Mouse (Mus musculus) 416B (cell line): Measurements from ENCODE around the gene Cdh12.
"Not testable (repeated sequence)": the region's sequence is repeated elsewhere in the genome, so short reads cannot be mapped to it uniquely, and the experiment has no call there.

Experiments
- DNase-seq: peaks from one replicate; pipeline ENCODE4 v3.0.0; 2011; ENCODE audit warnings: low read depth

Cdh12 gene

GRCm38 (mm10) chr15:21109009-21109841, 660.2 kb downstream of the Cdh12 start:
- peak; percentile 1 for DNase-seq

DNA sequence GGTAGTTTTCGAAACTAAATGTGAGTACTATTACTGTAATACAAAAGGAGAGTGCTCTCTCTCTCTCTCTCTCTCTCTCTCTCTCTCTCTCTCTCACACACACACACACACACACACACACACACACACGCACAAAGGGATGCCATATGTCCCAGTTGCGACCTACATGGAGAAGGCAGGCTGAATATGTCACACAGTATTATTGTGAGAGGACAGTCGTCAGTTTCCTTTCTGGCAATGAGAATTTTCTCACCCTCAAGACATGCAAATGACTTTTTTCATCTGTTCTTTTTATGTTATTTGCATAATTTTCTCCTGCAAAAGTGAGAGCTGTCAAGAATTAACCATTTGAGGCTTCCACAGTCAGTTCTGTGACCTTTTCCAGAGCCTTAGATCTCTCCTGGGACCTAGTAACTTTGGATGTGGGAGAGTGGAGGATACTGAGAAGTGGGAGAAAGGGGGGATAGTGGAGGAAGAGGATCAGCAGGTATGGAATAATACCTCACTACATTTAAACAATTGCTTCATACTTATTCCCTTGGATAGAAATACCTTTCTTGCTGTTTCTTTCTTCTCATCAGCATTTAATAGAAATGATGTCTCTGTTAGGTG, 660.9 kb downstream of the Cdh12 start:
- DNase-seq: no peak

- no peak for DNase-seq
These were observed 662.0 kb downstream of the Cdh12 start for GRCm38 (mm10) chr15:21110874-21111603.

DNA sequence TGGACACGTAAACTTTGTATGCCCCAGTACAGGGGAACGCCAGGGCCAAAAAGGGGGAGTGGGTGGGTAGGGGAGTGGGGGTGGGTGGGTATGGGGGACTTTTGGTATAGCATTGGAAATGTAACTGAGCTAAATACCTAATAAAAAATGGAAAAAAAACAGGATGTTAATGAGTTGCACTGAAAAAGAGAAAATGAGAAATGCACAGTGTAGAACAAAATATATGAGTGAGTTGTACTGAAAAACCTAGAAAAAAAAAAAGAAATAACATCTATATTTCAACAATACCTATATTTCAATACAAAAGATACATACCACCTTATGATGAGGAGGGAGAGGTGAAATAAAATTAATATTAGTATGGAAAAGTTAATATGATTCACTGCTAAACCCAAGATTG, 665.7 kb downstream of the Cdh12 start:
- peak; percentile 24 for DNase-seq

GRCm38 (mm10) chr15:21130660-21131059, 681.6 kb downstream of the Cdh12 start:
- DNase-seq: no peak

DNA sequence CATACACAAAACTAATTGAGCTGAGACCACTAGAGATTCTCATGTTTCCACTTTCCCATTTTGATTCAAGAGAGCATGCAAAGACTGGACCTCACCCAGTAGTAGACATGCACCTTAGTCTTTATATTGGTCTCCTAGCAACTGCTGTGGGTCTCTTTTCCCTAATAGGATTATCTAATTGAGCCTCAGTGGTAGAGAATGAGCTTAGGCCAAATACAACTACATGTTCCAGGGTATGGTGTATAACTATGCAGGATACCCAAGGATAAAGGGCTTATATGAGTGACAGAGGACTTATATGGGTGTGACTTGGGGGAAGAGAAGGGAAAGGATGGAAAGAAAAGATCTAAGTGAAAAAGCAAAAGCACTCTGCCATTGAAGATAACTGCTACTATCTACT, 683.9 kb downstream of the Cdh12 start:
- no peak for DNase-seq

- no peak for DNase-seq
These were observed 697.8 kb downstream of the Cdh12 start for GRCm38 (mm10) chr15:21146896-21147295.

GRCm38 (mm10) chr15:21153602-21154001, 704.5 kb downstream of the Cdh12 start:
- DNase-seq: no peak

DNA sequence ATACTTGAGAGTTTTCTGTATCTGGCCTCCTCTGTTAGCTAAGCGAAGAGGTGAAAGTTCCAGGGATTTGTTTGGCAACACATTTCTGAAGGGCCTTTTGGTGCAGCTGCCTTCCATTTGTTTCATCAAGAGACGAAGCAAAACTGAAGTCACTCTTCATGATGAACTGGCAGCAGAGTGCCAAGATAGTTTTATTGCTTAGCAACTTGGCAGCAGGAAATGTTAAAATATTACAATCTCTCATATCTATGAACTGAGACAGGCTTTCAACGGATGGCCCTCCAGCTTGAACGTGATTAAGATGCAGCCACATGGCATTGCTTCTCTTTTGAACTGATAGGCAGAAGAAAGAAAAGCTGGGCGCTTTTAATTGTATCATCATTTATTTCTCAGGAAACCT, 730.7 kb downstream of the Cdh12 start:
- no peak for DNase-seq

DNA sequence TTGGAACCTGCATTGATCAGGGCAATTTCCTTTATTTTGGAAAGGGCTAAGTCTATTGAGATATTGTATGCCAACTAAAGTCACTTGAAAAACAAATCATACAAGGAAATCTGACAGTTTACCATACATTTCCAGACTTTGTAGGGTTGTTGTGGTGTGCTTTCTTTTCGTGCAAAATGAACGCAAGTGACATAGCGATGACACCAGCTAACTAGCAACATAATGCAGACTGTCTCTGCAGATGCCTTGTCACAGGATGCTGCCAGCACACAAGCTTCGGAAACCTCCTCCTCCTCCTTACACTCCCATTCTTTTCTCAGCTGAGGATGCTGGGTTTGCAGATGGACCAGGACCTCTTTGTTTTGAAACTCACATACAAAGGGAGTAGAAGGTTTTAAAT, 731.1 kb downstream of the Cdh12 start:
- DNase-seq: no peak

- no peak for DNase-seq
These were observed 736.7 kb downstream of the Cdh12 start for GRCm38 (mm10) chr15:21185799-21186198.

- not testable (repeated sequence) for DNase-seq
These were observed 761.0 kb downstream of the Cdh12 start for GRCm38 (mm10) chr15:21210089-21210488.

DNA sequence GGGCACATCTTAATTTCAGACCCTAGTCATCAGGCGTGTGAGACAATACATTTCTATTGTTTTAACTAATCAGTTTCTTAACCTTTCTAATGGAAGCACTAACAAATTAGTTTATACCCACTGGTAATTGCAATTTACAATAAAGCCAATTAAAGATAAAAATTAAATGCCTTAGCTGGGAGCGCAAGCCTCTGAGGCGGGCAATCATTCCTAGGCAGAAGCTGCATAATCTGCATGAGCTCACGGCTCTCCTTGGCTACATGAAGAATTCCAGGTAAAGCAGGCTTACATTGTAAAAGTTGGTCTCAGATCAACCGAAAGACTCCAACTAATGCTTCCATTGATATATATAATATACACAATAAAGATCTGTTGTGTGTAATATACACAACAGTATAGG, 773.9 kb downstream of the Cdh12 start:
- no peak for DNase-seq

DNA sequence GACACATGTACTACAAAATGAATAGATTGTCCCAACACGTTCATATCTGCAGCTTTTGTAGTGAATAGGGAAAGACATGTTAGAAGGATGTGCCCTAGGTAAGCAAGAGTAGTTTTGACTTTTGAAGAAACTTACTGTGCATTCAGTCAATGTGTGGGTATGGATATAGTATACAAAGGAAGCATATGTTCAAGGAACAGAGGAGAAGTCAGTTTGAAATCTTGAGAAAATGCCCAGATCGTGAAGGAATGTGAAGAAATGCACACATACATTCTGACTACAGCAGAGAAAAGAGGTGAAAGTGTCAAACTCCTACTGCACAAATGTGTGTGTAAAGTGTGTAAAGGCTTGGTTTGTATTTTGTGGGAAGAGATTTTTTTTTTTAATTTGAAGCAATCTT, 812.3 kb downstream of the Cdh12 start:
- DNase-seq: no peak

GRCm38 (mm10) chr15:21269856-21270255, 820.8 kb downstream of the Cdh12 start:
- no peak for DNase-seq

- no peak for DNase-seq
These were observed 848.0 kb downstream of the Cdh12 start for GRCm38 (mm10) chr15:21297051-21297450.

DNA sequence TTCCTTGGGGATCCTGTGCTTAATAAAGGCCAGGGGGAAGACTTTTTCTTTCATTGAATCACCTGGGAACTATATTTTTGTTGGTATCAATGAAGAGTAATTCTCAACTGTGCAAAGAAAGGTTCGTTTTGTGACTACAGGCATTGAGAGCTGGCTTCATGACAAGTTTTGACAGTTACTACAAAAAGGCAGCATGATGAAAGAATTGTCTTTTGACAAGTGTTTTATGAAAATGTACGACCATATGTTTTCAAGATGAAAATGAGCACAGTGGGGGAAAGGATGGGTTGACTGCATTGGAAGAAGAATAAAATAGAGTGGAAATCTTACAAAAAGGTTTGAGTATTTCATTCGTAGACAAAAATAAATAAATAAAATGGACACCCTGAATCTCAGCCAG, 866.4 kb downstream of the Cdh12 start:
- no peak for DNase-seq

DNA sequence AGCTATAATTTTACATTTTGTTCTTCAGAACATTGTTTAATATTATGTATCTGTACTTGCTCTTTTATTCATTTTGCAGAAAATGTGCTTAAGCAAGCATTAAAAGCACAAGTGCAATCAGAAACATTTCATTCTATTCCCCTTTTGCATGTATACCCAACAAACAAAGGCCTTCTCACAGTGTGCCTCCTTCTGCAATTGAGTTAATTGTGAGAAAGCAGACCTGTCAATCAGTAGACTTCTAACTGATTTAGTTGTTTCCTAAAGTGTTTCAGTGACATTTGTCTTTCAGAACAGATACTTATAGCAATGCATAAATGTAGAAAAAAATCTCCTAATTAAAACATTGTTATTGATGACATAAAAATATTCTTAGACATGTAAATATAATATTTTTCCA, 894.8 kb downstream of the Cdh12 start:
- DNase-seq: no peak

DNA sequence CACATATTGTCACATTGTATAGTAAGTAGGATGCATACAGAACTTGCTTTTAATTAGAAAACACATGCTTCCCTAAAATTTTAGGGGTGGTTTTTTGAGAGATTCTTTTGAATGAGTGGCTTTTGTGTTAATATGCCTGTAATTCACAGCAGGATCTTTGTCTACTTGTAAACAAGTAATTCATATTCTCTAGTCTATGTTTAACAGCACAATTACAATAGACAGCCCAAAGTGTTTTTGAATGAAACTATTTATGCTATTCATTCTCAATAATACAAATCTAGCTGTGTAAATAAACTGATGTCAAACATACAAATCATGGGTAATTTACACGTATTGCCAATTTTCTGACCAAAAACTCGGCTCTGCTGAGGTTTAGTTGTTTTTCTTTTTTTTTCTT, 895.3 kb downstream of the Cdh12 start:
- DNase-seq: no peak

GRCm38 (mm10) chr15:21344749-21345148, 895.7 kb downstream of the Cdh12 start:
- no peak for DNase-seq

GRCm38 (mm10) chr15:21355356-21356101, 906.5 kb downstream of the Cdh12 start:
- DNase-seq: no peak

DNA sequence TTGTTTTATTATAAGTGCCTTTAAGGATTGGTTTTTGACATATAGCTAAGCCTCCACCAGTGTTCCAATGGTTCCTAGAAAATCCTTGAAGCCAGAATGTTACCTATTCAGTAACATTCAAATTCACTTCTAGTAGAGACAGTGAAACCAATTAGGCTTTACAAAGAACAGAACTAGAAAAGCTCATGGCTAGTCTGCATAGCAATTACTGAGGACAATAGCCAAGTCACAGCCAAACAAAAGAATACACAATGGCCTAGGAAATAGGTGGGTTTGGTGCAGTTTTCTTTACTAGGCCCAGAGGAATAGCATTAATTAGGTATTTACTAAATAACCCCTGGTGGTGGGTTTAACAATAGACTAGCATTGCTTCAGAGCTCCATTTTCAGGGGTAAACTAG, 917.3 kb downstream of the Cdh12 start:
- DNase-seq: no peak
